Mouse (Mus musculus): ENCODE data around the gene Usp32.
"Not testable (repeated sequence)": the region's sequence is repeated elsewhere in the genome, so short reads cannot be mapped to it uniquely, and the experiment has no call there.

Gene Usp32

DNA sequence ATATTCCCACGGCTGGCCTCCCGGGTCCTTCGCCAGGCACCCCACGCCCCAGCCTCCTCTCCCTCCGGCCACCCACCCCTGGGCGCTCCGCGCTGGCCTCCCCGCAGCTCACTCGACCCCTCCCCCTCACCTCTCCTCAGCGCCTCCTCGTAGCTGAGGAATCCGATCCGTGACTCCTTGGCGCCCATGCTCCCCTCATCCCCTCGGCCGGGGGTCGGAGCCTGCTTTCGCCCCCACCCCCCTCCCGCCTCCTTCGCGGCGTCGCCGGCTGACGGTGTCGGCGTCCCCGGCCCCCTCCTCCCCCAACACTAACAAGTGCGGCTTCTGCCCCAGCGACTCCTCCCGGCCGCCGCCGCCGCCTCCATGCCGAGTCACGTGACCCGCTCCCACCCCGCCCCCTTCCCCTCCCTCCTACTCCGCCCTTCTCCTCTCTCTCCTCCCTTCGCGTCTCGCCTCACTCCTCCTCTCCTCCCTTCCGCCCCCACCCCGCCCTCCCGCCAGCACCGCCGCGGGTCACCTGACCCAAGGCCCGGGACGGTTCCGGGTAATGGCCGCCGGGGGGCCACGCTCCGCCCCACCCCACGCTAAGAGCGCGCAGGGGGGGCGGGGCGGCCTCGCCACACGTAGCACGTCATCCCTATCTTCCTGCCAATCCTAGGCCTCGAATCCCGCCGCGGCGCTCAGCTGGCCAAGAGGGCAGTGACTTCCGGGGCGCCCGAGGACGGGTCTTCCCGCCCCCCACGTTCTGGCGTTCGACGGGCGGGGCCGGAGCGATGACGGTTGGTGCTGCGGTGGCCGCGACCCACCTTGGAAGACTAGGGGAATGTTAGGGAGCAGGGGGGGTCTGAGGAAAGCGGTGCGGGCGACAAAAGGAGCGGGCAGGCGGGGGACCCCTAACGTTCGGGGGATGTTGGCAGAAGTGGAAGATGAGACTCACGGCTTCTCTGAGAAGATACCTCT lies at the start of gene Usp32:
TSS of gene Usp32 (minus strand) at position 581 of the 960 bp plus-strand sequence.
- peak; percentile 97 for DNase-seq (ENCODE audit: low spot score)

DNA sequence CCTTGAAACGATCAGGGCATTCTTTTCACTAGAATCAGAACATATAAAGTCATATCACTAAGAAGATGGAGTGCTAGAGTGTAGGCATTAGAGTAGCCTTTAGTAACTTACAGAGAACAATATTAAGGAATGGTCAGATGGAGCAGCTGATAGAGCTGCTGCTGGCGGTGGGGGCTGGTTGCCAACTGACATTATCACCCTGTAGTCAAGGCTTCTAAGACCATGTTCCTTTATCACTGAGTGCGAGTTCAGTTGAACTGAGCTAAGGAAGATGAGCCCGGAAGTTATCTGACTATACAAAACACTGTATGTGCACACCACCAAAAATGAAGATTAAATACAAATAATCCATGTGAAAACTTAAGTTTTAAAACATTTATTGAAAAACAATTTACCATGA lies 49.1 kb upstream of the Usp32 start:
- DNase-seq (ENCODE audit: low spot score): no peak

DNA sequence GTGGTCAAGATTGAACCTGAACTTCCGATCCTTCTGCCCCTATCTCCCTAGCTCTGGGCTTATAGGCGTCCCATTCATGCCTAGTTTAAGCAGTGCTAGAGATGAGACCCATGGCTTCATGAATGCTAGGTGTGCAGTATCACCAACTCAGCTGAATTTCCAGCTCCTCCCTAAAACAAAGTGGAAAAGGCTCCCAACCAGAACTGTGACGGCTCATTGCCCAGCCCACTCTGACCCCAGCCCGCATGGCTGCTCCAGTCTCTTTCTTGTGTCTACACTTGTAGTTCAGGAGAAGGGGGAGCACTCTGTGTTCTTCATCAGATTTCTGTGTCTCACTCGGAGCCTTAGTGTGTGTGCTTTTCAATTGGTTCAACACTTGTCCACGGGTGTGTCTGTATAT lies 44.9 kb upstream of the Usp32 start:
- no peak for DNase-seq (ENCODE audit: low spot score)

DNA sequence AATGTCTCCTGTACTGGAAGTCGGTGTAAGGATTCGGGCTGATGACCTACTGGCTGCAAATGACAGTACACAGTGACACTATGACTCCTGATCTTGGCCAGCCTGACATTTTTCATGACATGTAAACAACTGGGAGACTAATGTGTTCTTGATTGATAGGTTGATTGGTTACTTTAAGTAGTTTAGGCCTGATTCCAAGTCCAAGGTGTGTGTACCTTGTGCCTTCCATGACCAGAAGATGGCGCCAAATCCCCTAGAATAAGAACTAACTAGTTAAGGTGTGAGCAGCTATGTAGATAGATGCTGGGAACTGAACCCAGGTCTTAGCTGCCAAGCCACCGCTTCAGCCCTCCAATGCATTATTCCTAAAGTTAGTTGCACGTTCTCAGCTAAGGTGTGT lies 44.1 kb upstream of the Usp32 start:
- DNase-seq (ENCODE audit: low spot score): no peak

DNA sequence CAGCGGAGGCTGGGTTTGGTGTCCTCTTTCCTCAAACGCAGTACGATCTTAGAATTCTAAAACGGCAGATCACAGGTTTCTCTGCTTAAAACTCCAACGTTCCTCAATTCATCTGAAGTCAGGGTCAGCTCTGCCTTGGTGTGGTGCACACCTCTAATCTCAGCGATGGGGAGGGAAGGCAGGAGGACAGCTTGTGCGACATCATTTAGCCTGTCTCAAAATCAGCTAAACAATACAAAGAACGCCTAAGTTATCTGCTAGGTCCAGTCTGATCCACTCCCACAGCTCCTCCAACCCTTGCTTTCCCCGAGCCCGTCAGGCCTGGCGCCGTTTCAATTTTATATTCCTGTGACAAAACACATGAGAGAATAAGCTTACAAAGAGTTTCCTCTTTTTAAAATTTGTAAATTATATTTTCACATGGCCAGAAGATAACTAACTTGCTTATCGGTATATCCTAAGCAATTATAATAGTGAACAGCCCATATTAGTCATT lies 43.4 kb upstream of the Usp32 start:
- DNase-seq (ENCODE audit: low spot score): no peak

DNA sequence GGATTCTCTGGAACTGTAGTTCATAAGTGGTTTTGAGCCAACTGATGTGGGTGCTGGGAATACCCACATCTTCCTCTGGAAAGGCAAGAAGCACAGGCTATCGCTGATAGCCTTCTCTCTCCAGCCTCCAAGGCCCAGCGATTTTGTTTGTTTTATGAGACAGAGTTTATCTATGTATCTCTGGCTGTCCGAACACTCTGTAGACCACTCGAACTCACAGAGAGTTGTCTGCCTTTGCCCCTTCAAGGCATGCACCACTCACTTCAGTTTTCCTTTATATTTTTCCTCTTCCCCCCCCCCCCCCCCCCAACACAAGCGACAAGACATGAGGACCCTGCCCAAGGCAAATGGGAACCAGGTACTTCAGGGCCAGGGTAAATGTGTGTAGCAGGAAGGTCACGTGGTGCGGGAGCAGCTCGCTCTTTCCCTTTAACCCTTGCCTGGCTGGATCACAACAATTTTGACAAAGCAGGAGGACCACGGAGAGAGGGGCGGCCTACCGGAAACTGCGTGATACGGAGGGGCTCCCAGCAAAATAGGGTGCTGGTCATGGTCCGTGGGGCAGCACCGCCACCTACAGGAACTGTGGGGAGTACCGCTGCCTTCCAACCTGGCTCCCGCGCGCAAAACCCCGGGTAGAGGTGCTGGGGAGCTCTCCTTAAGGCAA lies 42.8 kb upstream of the Usp32 start:
- peak; percentile 82 for DNase-seq (ENCODE audit: low spot score)

DNA sequence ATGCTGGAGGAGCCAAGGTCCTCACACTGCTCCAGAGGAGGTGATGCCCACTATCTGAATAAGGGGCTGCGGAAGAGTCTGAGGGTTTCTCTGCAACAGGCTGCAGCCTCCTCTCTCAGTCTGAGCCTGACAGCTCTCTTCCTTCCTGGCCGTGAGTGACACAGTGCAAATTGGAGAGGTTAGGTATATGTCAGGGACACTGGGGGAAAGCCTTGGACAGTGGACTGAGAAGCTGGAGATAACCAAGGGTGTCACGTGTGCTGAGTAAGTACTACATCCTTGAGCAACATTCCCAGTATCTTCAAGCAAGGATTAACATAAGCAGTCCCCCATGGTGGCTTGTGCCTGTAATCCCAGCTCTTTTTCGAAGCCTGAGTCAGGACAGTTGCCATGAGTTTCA lies 38.5 kb upstream of the Usp32 start:
- no peak for DNase-seq (ENCODE audit: low spot score)

DNA sequence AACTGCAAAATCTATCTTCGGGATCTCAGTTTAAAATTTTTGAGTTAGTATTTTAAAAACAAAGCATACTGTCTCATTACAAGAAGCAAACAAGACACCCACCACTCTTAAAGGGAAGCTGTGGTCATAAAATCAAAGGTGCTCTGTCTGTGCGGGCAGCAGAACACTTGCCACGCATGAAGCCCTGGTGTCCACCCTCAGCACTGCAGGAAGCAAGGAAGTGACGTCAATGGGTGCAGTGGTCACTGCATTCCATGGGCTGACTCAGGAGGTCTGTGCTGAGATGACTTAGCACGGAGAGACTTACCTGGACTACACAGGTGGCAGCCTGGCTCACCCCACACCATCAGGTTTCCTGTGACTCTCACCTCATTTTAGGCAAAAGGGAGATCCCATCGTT lies 37.8 kb upstream of the Usp32 start:
- no peak for DNase-seq (ENCODE audit: low spot score)

DNA sequence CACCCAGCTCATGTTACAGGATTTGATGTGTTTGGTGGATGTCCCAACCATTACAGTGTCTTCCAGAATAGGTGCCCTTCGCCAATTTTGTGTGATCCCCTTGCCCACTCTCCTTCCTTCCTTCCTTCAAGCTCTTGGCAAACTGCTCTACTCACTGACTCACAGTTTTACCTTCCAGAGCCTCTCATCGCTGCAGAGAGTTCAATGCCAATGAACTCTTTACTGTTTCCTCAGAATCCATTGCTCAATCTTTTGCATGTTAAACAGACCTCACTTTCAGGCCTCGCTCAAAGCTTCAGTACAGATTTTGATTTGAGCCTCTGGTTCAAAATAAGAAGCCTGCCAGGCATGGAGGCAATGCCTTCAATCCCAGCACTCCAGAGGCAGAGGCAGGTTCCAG lies 36.0 kb upstream of the Usp32 start:
- DNase-seq (ENCODE audit: low spot score): no peak

DNA sequence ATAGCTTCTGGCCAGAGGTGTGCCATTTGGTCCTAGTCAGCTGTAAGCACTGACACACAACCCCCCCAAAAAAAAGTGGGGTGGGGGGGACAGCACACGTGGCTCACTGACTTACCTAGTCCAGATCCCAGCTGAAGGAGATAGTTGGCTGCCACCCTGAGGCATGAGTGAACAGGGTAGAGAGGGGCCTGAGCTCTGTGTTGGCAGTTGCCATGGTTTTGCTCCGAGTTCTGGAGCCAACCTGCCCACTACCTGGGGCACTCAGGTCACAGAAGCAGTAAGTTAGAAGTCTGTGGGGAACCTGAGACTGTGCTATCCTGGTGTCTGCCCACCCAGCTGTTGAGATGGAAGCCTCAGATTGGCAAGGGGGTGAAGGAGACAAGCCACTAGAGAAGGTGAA lies 30.9 kb upstream of the Usp32 start:
- DNase-seq (ENCODE audit: low spot score): no peak

DNA sequence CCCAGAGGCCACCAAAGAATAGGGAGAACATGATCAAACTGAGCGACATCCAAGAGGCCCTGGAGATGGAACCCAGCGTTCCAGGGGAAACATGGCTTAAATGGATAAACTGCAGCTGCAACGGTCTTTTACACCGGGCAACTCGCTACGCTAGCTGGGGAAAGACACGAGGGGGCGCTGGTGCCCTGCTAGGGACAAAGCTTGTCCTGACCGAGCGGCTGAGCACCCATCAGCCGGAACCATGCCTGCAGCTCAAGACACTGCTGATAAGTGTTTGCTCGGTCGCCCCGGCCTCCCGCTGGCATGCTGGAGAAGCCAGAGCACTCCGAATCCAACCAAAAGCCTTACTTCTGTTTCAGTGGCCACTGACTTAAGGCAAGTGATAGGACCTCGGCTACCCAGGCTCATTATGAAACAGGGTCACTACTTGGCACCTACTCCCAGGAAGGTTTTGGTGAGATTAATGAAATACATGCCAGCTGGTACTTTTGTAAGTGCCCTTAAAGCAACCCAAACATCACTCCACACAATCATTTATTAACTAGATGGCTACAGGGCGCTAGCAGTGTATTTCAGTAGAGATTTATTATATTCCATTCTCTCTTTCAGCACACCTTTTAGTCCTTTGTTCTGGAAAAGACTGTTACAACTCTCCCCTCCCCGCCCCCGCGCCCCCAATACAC lies 30.2 kb upstream of the Usp32 start, which contains the start of gene 1700125H20Rik:
TSS of gene 1700125H20Rik (plus strand) at position 347 of the 683 bp plus-strand sequence.
- peak; percentile 91 for DNase-seq (ENCODE audit: low spot score)

DNA sequence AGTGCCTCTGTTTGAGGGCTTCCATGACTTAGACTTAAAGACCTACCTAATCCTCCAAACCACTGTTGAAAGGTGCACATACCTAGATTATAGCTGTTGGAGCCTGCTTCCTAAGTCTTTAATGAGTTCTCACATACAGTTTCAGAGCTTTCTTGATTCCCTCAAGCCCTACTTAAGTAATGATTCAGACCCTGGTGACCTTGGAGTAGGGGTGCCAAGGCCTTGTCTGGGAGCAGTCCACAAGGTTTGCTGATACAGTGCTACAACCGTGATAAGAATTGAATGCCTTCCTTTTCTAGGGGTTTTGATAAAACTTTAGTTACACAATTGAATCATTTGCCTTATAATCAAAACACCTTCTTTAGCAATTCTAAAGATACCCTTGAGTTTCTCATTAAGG lies 27.5 kb upstream of the Usp32 start:
- DNase-seq (ENCODE audit: low spot score): no peak

DNA sequence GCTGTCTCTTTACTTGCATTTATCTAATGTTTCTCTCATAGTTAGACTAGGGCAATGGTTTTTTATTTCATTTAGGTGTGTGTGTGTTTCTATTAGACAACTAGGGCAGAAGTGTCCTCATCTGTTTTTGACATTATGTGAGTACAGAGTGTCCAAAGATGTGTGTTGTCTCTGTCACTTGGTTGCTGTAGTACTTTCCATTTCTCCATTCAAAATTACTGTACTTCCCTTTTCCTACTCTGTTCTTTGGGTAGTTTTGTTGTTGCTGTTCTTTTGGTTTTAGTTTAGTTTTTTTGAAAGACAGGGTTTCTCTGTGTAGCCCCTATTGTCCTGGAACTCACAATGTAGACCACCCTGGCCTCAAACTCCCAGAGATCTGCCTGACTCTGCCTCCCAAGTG lies 24.4 kb upstream of the Usp32 start:
- no peak for DNase-seq (ENCODE audit: low spot score)

DNA sequence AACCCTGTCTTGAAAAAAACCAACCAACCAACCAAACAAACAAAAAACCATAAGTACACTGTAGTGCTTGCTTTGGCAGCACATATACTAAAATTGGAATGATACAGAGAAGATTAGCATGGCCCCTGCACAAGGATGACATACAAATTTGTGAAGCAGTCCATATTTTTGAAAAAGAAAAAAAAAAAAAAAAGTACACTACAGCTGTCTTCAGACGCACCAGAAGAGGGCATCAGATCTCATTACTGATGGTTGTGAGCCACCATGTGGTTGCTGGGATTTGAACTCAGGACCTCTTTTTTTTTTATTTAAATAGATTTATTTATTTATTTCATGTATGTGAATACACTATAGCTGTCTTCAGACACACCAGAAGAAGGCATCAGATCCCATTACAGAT lies 23.1 kb upstream of the Usp32 start:
- DNase-seq (ENCODE audit: low spot score): not testable (repeated sequence)

DNA sequence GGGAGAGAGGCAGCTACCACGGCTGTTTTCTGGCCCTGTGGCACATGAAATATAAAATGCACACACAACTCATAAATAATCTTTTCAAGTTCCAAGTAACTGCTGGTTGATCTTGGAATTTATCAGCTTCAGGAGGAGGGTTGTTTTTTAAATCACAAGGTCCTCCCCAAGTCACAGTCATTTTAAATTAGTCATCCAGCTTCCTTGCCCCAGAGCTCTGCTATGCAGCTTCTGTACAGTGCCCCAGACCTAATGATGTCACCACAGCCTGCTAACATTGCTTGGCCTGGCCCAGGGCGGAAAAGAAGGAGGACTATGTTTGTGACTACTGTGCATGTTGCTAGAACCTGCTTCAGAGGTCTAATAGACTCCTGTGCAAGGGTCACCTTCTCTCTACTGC lies 17.3 kb upstream of the Usp32 start:
- DNase-seq (ENCODE audit: low spot score): no peak

DNA sequence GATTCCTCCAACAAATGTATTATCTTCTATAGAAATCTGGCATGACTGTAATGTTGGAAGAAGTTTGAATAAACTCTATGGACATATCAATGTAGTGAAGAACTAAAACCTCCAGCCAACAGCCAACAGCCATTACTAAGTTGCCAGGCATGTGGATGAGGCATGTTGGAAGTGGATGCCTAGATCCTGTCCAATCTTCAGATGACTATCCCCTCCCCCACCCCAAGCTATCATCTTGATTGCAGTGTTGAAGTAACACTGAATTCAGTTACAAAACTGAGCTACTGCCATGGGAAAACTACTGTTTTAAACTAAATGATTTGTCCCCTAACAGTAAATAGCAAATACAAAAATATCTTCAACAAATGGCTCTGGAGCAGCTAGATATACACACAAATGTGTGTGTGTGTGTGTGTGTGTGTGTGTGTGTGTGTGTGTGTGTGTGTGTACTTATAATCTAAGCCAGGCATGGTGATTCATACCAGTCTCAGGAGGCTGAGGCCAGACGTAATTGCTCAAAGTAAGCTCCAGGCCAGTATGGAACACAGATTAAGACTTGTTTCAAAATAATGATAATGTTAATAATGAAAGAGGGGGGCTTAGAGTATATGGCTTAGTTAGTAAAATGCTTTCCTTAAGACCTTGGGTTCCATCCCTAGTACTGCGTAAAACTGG lies 12.4 kb upstream of the Usp32 start:
- DNase-seq (ENCODE audit: low spot score): no peak

DNA sequence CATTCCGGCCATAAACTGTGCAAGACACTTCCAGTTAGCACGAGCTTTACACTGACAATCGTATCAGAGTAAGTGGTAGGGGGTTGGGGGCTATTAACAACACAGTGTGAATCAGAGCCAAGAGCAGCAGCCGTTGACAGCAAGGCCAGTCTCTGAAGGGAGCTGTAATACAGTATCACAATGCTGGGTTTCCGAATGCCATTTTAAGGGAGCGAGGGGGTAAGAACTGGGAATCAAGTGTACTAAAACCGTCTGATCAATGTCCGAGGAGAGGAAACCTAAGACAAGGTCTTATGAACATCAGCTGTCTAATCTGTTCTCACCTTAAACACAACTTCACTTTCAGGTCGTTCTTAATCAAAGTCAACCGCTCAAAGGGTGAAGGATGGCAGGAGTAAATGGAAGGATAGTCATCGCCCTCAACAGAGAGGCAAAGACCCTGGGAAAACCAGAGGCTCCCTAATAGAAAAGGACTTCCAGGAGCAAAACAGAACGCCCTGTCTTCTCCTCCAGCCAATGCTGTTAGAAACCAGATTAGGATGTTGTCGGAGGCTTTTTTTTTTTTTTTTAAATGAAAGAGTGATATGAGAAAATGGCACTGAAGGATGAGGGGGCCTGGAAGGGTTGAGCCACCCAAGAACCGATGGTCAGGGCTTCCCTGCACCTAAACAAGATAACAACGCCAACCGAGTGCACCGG lies 1.0 kb downstream of the Usp32 start:
- no peak for DNase-seq (ENCODE audit: low spot score)

DNA sequence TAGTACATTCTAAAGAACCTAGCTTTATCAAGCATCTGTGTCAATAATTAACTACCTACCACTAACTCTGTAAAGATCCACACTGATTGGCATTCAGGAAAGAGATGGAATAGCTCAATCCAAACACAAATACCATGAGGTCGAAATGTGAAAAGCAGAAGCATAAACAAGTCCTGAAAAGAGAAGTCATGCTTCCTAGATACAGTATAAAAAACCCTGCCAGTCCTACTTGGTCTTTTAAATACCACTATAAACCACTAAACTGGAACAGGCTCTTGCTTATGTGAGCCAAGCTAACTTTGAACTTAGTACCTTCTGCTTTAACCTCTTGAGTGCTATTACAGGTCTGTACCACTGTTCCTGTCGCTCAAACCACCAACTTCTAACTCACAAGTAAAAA lies 8.4 kb downstream of the Usp32 start:
- no peak for DNase-seq (ENCODE audit: low spot score)

DNA sequence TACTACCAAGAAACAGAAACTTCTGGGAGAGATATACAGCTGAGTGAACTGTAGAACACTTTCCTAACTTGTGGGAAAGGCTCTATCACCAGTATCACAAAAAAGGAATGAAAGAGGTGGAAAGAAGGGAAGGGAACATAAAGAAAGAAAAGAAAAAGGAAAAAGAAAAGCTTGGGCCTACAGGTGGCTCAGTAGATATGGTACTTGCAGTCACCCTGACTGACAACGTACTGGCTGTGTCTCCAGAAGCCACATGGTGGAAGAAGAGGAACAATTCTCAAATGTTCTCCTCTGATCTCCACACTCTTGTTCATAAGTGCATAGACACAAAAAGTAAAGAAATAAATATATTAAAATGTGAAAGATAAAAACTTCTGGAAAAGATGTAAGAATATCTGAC lies 11.1 kb downstream of the Usp32 start:
- no peak for DNase-seq (ENCODE audit: low spot score)

DNA sequence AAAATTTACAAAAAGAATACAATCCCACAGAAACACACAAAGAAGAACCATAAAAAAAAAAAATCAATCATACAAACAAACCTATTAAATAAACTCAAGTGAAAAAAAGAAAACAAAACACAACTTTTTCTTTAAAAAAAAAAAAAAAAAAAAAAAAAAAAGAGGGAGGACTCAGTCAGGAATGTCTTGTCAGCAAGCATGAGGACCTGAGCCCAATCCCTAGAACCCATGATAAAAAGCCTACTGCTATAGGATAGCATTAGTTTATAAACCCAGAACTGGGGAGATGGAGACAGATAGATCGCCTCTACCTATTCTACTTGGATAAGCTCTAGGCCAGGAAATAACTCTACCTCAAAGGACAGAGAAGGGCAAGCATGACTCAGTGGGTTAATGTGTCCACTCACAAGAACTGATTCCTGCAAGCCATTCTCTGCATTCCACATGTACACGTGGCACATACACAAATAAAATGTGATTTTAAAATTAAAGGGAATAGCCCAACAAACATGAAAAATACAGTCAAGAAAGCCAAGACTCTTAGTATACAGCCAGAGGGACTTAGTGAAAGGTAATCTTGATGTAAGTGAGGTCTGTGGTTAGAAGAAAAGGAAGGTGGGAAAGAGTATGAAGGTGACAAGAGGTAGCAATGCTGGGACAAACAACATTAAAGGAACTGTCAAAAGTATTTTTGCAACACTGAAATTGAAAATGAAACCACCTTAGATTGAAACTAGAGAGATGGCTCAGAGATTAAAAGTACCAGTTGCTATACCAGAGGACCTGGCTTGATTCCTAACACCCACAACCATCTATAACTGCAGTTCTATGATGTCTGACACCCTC lies 13.5 kb downstream of the Usp32 start:
- DNase-seq (ENCODE audit: low spot score): no peak

All from ovary, postnatal 36 days (tissue).